Mouse (Mus musculus) hindbrain, postnatal 0 days (tissue): Measurements from ENCODE around the gene Nox1. TPM values are rescaled to one million over a fixed set of nuclear protein-coding genes. Genes with fewer than 3 reads are reported as not detected.

Source experiments
- ATAC-seq: fragments of 200-750 bp; cut with Nextera tagmentation; 2 replicates; pipeline ENCODE4 v1.8.0; 2017; ENCODE audit warnings: mild to moderate bottlenecking, moderate TSS enrichment, moderate library complexity
- DNase-seq: peaks from one replicate; pipeline ENCODE4 v3.0.0-alpha.2; 2015; ENCODE audit warnings: low spot score
- H3K27ac ChIP-seq: fragments of 300-500 bp; sonication (generic); 2 replicates; pipeline ENCODE4 v1.5.1; 2014; ENCODE audit warnings: mild to moderate bottlenecking
- H3K27me3 ChIP-seq: fragments of 300-500 bp; sonication (generic); 2 replicates; pipeline ENCODE4 v1.6.1; 2014; ENCODE audit warnings: low read length, mixed read lengths; ENCODE audit not compliant: insufficient read depth
- H3K36me3 ChIP-seq: fragments of 300-500 bp; sonication (generic); 2 replicates; pipeline ENCODE4 v1.6.1; 2014; ENCODE audit warnings: low read length, mixed read lengths; ENCODE audit not compliant: insufficient read depth
- H3K4me1 ChIP-seq: fragments of 300-500 bp; sonication (generic); 2 replicates; pipeline ENCODE4 v1.6.1; 2014; ENCODE audit warnings: antibody characterized with exemption, low read length, mixed read lengths; ENCODE audit not compliant: insufficient read depth
- H3K4me2 ChIP-seq: fragments of 300-500 bp; sonication (generic); 2 replicates; pipeline ENCODE4 v1.6.1; 2014; ENCODE audit warnings: low read depth, mild to moderate bottlenecking, low read length, moderate library complexity, mixed read lengths
- H3K4me3 ChIP-seq: fragments of 300-500 bp; sonication (generic); 2 replicates; pipeline ENCODE4 v1.5.1; 2014; ENCODE audit warnings: low read length
- H3K9ac ChIP-seq: fragments of 300-500 bp; sonication (generic); replicated peaks from 2 replicates; pipeline ENCODE4 v1.6.1; 2014; ENCODE audit warnings: mild to moderate bottlenecking, low read length, moderate library complexity, mixed read lengths
- H3K9me3 ChIP-seq: fragments of 300-500 bp; sonication (generic); 2 replicates; pipeline ENCODE4 v1.6.1; 2016; ENCODE audit warnings: low read length, mixed read lengths
- CTCF ChIP-seq: IDR thresholded peaks from 2 replicates; pipeline ENCODE4 v1.5.1; 2016; ENCODE audit warnings: antibody characterized with exemption, control low read depth, low read depth
- WGBS: fragments of 180-500 bp; shearing (Covaris S2); extraction: QIAGEN DNeasy Blood & Tissue Kit; methylation state at CpG from one replicate; pipeline ENCODE4 v1.1.7; 2014; 5-methylcytosine and 5-hydroxymethylcytosine counted together
- polyA plus RNA-seq: library from polyadenylated mRNA; unstranded; fragments of >200 nt; fragmentation: Nextera tagmentation; extraction: Ambion mirVana; gene quantifications from 2 replicates; pipeline ENCODE4 v1.2.1, GENCODE M21; 2015
- total RNA-seq: library from RNA; depleted of rRNA; stranded (reverse); fragments of >200 nt; gene quantifications from 2 replicates; pipeline ENCODE4 v1.2.3, GENCODE M21; 2014; rRNA removed

The Nox1 gene
- not detected in 2 replicates for total RNA-seq
- polyA plus RNA-seq: 0.09 and 0.37 TPM in 2 replicates

- TF ChIP-seq CTCF: no peak
Measured at GRCm38 (mm10) chrX:134221856-134222255, at the start of gene Nox1. Gene Nox1, minus strand, starts transcription at chrX:134221956.

DNA sequence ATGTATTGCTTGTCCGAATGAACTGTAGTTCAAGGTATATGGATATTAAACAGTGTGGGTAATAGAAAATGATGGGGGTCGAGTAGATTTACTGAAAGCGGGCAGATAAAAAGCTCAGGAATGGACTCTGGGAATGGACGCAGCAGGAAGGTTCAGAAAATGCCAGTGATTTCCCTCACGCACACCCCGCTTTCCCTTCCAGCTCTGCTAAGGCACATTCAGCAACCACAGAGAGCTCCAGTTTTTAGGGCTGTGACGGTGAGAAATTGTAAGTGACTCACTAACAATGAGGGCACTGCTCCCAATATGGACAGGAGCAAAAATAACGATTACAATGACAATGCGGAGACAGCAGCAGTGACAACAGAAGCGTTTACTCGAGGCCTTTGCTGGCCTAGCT lies 40.4 kb upstream of the Nox1 start:
- H3K9me3 ChIP-seq: no peaks in the 10 kb centered on the region
- DNase-seq: peak; percentile 47
- H3K36me3 ChIP-seq: no peaks in the 10 kb centered on the region
- no peaks in the 10 kb centered on the region for H3K27me3 ChIP-seq
- no peak overlapping the region for H3K27ac ChIP-seq
- no peaks in the 10 kb centered on the region for H3K4me1 ChIP-seq
- 0 out of 2 replicates have a peak overlapping the region, but pooled peaks have one; percentile 16 for H3K4me2 ChIP-seq
- no peak overlapping the region for H3K9ac ChIP-seq
- peak; percentile 66 for ATAC-seq
- WGBS: 64% methylated on average over 11 of the region's 11 CpGs
- no peak overlapping the region for H3K4me3 ChIP-seq
- no peak for TF ChIP-seq CTCF

More at GRCm38 (mm10) chrX:134221856-134222255, at the start of gene Nox1:
- ATAC-seq (no peak), DNase-seq (no peak)
- no peak within 1 kb of the TSS for H3K4me3 ChIP-seq
- H3K27me3 ChIP-seq: no peaks in the 10 kb centered on the region
- H3K4me1 ChIP-seq: no peaks in the 10 kb centered on the region
- 62% methylated on average over 4 of the region's 4 CpGs for WGBS
- no peaks in the 10 kb centered on the region for H3K9me3 ChIP-seq
- no peak within 1 kb of the TSS for H3K9ac ChIP-seq
- no peak within 1 kb of the TSS for H3K4me2 ChIP-seq
- no peaks in the 10 kb centered on the region for H3K36me3 ChIP-seq
- no peak within 1 kb of the TSS for H3K27ac ChIP-seq

GRCm38 (mm10) chrX:134261191-134261590 lies 39.4 kb upstream of the Nox1 start:
- Histone ChIP-seq H3K9me3 (no peaks in the 10 kb centered on the region), H3K9ac (no peak overlapping the region), H3K27ac (no peak overlapping the region), H3K4me1 (no peaks in the 10 kb centered on the region), H3K4me2 (no peak overlapping the region), H3K4me3 (no peak overlapping the region), H3K27me3 (no peaks in the 10 kb centered on the region), H3K36me3 (no peaks in the 10 kb centered on the region)
- ATAC-seq (no peak), DNase-seq (no peak)
- WGBS: 49% methylated on average over 5 of the region's 5 CpGs
- no peak for TF ChIP-seq CTCF

- Histone ChIP-seq H3K4me3 (no peak overlapping the region), H3K27ac (no peak overlapping the region), H3K4me1 (no peaks in the 10 kb centered on the region), H3K36me3 (no peaks in the 10 kb centered on the region), H3K27me3 (no peaks in the 10 kb centered on the region), H3K9me3 (no peaks in the 10 kb centered on the region), H3K4me2 (no peak overlapping the region), H3K9ac (no peak overlapping the region)
- 59% methylated on average over 2 of the region's 2 CpGs for WGBS
- no peak for TF ChIP-seq CTCF
- no peak for DNase-seq
- ATAC-seq: no peak
Measured at GRCm38 (mm10) chrX:134248202-134248601, 26.4 kb upstream of the Nox1 start.

DNA sequence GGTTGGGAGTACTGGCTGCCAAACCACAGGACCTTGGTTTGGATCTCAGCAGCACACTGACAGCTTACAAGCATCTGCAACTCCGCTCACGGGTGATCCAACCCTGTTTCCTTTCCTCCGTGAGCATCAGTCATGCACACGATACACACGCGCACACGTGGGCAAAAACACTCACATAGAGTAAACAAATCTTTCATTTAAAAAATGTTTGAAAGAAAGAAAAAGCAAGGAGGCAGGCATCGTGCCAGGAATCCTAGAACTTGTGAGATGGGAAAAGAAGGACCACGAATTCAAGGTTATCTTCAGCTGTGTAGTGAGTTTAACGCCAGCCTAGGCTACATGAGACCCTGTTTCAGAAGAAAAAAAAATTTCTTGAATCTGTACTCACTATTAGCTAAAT lies 24.2 kb upstream of the Nox1 start:
- ATAC-seq (no peak), DNase-seq (no peak)
- Histone ChIP-seq H3K4me1 (no peaks in the 10 kb centered on the region), H3K36me3 (no peaks in the 10 kb centered on the region), H3K4me2 (no peak overlapping the region), H3K4me3 (no peak overlapping the region), H3K9ac (no peak overlapping the region), H3K27me3 (no peaks in the 10 kb centered on the region), H3K9me3 (no peaks in the 10 kb centered on the region), H3K27ac (no peak overlapping the region)
- WGBS: 92% methylated on average over 10 of the region's 10 CpGs
- no peak for TF ChIP-seq CTCF

GRCm38 (mm10) chrX:134238266-134238665 lies 16.5 kb upstream of the Nox1 start:
- no peaks in the 10 kb centered on the region for H3K36me3 ChIP-seq
- WGBS: 95% methylated on average over 10 of the region's 10 CpGs
- DNase-seq (no peak), ATAC-seq (no peak)
- H3K27me3 ChIP-seq: no peaks in the 10 kb centered on the region
- no peak overlapping the region for H3K4me2 ChIP-seq
- no peaks in the 10 kb centered on the region for H3K4me1 ChIP-seq
- H3K4me3 ChIP-seq: no peak overlapping the region
- H3K9me3 ChIP-seq: no peaks in the 10 kb centered on the region
- TF ChIP-seq CTCF: no peak
- H3K9ac ChIP-seq: no peak overlapping the region
- no peak overlapping the region for H3K27ac ChIP-seq

- Histone ChIP-seq H3K9me3 (no peaks in the 10 kb centered on the region), H3K4me2 (no peak overlapping the region), H3K4me3 (no peak overlapping the region), H3K27ac (no peak overlapping the region), H3K27me3 (no peaks in the 10 kb centered on the region), H3K36me3 (no peaks in the 10 kb centered on the region), H3K4me1 (no peaks in the 10 kb centered on the region), H3K9ac (no peak overlapping the region)
- WGBS: 90% methylated on average over 1 of the region's 1 CpGs
- no peak for DNase-seq
- no peak for TF ChIP-seq CTCF
- no peak for ATAC-seq
Measured at GRCm38 (mm10) chrX:134233048-134233447, 11.3 kb upstream of the Nox1 start.
